Mouse (Mus musculus): ENCODE measurements around the gene Tom1l2. TPM values are rescaled to one million over a fixed set of nuclear protein-coding genes. Genes with fewer than 3 reads are reported as not detected.

The Tom1l2 gene
- polyA plus RNA-seq, 1 experiment from 2014 or later = 9.0 TPM

GRCm38 (mm10) chr11:60374481-60374880, 21.8 kb upstream of the Tom1l2 start:
- Histone ChIP-seq H3K27ac (replicated peaks; ENCODE audit: low read depth, low read length) (no peak overlapping the region), H3K4me3 (ENCODE audit: low read depth, low read length) (no peak overlapping the region), H3K9me3 (replicated peaks; ENCODE audit: control insufficient read depth, low read length) (no peaks in the 10 kb centered on the region), H3K27me3 (ENCODE audit: control insufficient read depth, insufficient read depth, low read length) (no peaks in the 10 kb centered on the region), H3K9ac (replicated peaks; ENCODE audit: low read length) (no peak overlapping the region), H3K36me3 (replicated peaks; ENCODE audit: control insufficient read depth, insufficient read depth, low read depth, low read length) (no peaks in the 10 kb centered on the region), H3K4me2 (ENCODE audit: low read depth, low read length) (no peak overlapping the region), H3K4me1 (ENCODE audit: control insufficient read depth, insufficient read depth, low read length) (no peaks in the 10 kb centered on the region)
- DNase-seq (ENCODE audit: low spot score) = no peak
- 80% methylated on average over 6 of the region's 6 CpGs for WGBS
- ATAC-seq (replicated peaks; ENCODE audit: insufficient number of reproducible peaks, low FRiP score, low TSS enrichment, low read depth) = no peak

GRCm38 (mm10) chr11:60370431-60370830, 17.7 kb upstream of the Tom1l2 start:
- H3K27me3 ChIP-seq (ENCODE audit: control insufficient read depth, insufficient read depth, low read length) = no peaks in the 10 kb centered on the region
- H3K27ac ChIP-seq (replicated peaks; ENCODE audit: low read depth, low read length) = no peak overlapping the region
- ATAC-seq (replicated peaks; ENCODE audit: insufficient number of reproducible peaks, low FRiP score, low TSS enrichment, low read depth) (no peak), DNase-seq (ENCODE audit: low spot score) (no peak)
- no peaks in the 10 kb centered on the region for H3K9me3 ChIP-seq (replicated peaks; ENCODE audit: control insufficient read depth, low read length)
- no peak overlapping the region for H3K4me2 ChIP-seq (ENCODE audit: low read depth, low read length)
- H3K9ac ChIP-seq (replicated peaks; ENCODE audit: low read length) = no peak overlapping the region
- H3K4me3 ChIP-seq (ENCODE audit: low read depth, low read length) = no peak overlapping the region
- no peaks in the 10 kb centered on the region for H3K36me3 ChIP-seq (replicated peaks; ENCODE audit: control insufficient read depth, insufficient read depth, low read depth, low read length)
- peaks cover 7% of the 10 kb centered on the region; the same call in 1 of the 2 replicates for H3K4me1 ChIP-seq (ENCODE audit: control insufficient read depth, insufficient read depth, low read length)
- 90% methylated on average over 13 of the region's 13 CpGs for WGBS

- H3K36me3 ChIP-seq (replicated peaks; ENCODE audit: control insufficient read depth, insufficient read depth, low read depth, low read length) = no peaks in the 10 kb centered on the region
- no peak overlapping the region for H3K27ac ChIP-seq (replicated peaks; ENCODE audit: low read depth, low read length)
- no peaks in the 10 kb centered on the region for H3K9me3 ChIP-seq (replicated peaks; ENCODE audit: control insufficient read depth, low read length)
- H3K9ac ChIP-seq (replicated peaks; ENCODE audit: low read length) = no peak overlapping the region
- peaks cover 7% of the 10 kb centered on the region; the same call in 1 of the 2 replicates for H3K4me1 ChIP-seq (ENCODE audit: control insufficient read depth, insufficient read depth, low read length)
- DNase-seq (ENCODE audit: low spot score) = no peak
- no peaks in the 10 kb centered on the region for H3K27me3 ChIP-seq (ENCODE audit: control insufficient read depth, insufficient read depth, low read length)
- no peak overlapping the region for H3K4me3 ChIP-seq (ENCODE audit: low read depth, low read length)
- no peak overlapping the region for H3K4me2 ChIP-seq (ENCODE audit: low read depth, low read length)
- ATAC-seq (replicated peaks; ENCODE audit: insufficient number of reproducible peaks, low FRiP score, low TSS enrichment, low read depth) = no peak
- WGBS = 64% methylated on average over 4 of the region's 4 CpGs
Observed at GRCm38 (mm10) chr11:60369448-60369847, 16.7 kb upstream of the Tom1l2 start.

DNA sequence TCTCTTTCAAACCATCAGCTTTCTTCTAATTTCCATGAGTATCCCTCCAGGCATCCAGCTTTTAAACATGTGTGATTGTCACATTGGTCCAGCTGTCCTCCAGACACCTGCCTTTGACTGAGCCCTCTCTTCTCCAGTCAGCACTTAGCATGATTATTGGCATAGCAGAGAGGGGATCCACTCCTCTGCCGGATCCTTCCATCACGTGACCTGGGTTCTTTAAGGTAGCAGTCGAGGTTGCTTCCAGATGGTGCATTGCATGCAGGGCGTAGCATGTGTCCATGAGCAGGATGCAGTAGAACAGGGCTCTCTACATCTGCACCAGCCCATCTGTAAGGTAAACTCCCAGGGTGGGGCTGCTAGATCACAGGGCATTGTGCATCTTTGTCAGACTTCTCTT, 16.2 kb upstream of the Tom1l2 start:
- Histone ChIP-seq H3K27ac (replicated peaks; ENCODE audit: low read depth, low read length) (no peak overlapping the region), H3K9ac (replicated peaks; ENCODE audit: low read length) (no peak overlapping the region), H3K4me2 (ENCODE audit: low read depth, low read length) (no peak overlapping the region), H3K27me3 (ENCODE audit: control insufficient read depth, insufficient read depth, low read length) (no peaks in the 10 kb centered on the region), H3K9me3 (replicated peaks; ENCODE audit: control insufficient read depth, low read length) (no peaks in the 10 kb centered on the region), H3K36me3 (replicated peaks; ENCODE audit: control insufficient read depth, insufficient read depth, low read depth, low read length) (no peaks in the 10 kb centered on the region), H3K4me3 (ENCODE audit: low read depth, low read length) (no peak overlapping the region), H3K4me1 (ENCODE audit: control insufficient read depth, insufficient read depth, low read length) (peaks cover 7% of the 10 kb centered on the region; the same call in 1 of the 2 replicates)
- WGBS = 66% methylated on average over 4 of the region's 4 CpGs
- ATAC-seq (replicated peaks; ENCODE audit: insufficient number of reproducible peaks, low FRiP score, low TSS enrichment, low read depth) = no peak
- no peak for DNase-seq (ENCODE audit: low spot score)

- peak overlapping the region; percentile 1; the same call in 1 of the 2 replicates for H3K9ac ChIP-seq (replicated peaks; ENCODE audit: low read length)
- no peaks in the 10 kb centered on the region for H3K9me3 ChIP-seq (replicated peaks; ENCODE audit: control insufficient read depth, low read length)
- no peak overlapping the region for H3K4me3 ChIP-seq (ENCODE audit: low read depth, low read length)
- no peak overlapping the region for H3K4me2 ChIP-seq (ENCODE audit: low read depth, low read length)
- no peak overlapping the region for H3K27ac ChIP-seq (replicated peaks; ENCODE audit: low read depth, low read length)
- WGBS = 82% methylated on average over 3 of the region's 3 CpGs
- no peaks in the 10 kb centered on the region for H3K36me3 ChIP-seq (replicated peaks; ENCODE audit: control insufficient read depth, insufficient read depth, low read depth, low read length)
- peaks cover 7% of the 10 kb centered on the region; the same call in 1 of the 2 replicates for H3K4me1 ChIP-seq (ENCODE audit: control insufficient read depth, insufficient read depth, low read length)
- H3K27me3 ChIP-seq (ENCODE audit: control insufficient read depth, insufficient read depth, low read length) = no peaks in the 10 kb centered on the region
- ATAC-seq (replicated peaks; ENCODE audit: insufficient number of reproducible peaks, low FRiP score, low TSS enrichment, low read depth) (no peak), DNase-seq (ENCODE audit: low spot score) (no peak)
Observed at GRCm38 (mm10) chr11:60367256-60367655, 14.6 kb upstream of the Tom1l2 start.

DNA sequence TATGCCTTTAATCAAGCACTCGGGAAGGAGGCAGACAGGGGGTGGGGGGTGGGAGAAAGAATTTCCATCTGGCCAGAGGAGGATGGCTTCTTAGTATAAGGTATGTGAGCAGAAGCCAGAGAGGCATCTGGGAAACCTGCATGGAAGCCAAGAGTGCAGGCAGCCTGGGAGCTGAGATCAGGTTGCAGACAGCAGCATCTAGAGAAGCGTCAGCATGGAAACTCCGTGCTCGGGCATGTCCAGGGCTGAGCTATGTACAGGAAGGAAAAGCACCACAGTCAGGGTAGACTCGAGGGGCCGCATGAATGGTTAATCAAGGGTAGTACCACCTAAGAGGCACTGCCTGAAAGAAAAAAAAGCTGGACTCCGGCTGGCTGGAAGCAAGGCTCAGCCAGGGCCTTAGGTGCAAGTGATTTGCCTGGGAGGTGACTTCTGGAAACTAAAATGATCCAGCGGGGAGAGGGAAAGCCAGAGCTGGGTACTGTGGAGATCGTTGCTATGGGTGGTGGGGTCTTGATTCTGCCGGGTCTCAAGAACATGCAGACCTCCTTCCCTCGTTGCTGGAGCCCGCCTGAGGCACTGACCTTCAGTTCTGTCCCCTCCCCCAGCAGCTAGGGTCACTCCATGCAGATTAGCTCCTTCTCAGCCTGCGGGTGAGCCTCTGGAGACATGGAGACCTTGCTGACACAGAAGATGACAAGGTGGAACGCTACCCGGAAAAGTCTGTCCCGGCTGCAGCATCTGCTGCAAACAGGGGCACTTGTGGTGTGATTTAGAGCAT, 13.7 kb upstream of the Tom1l2 start:
- Histone ChIP-seq H3K9ac (replicated peaks; ENCODE audit: low read length) (peak overlapping the region; percentile 1; the same call in 1 of the 2 replicates), H3K9me3 (replicated peaks; ENCODE audit: control insufficient read depth, low read length) (no peaks in the 10 kb centered on the region), H3K4me3 (ENCODE audit: low read depth, low read length) (no peak overlapping the region), H3K36me3 (replicated peaks; ENCODE audit: control insufficient read depth, insufficient read depth, low read depth, low read length) (no peaks in the 10 kb centered on the region), H3K27me3 (ENCODE audit: control insufficient read depth, insufficient read depth, low read length) (no peaks in the 10 kb centered on the region), H3K27ac (replicated peaks; ENCODE audit: low read depth, low read length) (peak overlapping the region; percentile 78), H3K4me2 (ENCODE audit: low read depth, low read length) (peak overlapping the region; percentile 13; the same call in 1 of the 2 replicates), H3K4me1 (ENCODE audit: control insufficient read depth, insufficient read depth, low read length) (peaks cover 7% of the 10 kb centered on the region; the same call in 1 of the 2 replicates)
- WGBS = 17% methylated on average over 16 of the region's 16 CpGs
- DNase-seq (ENCODE audit: low spot score) (peak; percentile 69), ATAC-seq (replicated peaks; ENCODE audit: insufficient number of reproducible peaks, low FRiP score, low TSS enrichment, low read depth) (peak; percentile 68)

DNA sequence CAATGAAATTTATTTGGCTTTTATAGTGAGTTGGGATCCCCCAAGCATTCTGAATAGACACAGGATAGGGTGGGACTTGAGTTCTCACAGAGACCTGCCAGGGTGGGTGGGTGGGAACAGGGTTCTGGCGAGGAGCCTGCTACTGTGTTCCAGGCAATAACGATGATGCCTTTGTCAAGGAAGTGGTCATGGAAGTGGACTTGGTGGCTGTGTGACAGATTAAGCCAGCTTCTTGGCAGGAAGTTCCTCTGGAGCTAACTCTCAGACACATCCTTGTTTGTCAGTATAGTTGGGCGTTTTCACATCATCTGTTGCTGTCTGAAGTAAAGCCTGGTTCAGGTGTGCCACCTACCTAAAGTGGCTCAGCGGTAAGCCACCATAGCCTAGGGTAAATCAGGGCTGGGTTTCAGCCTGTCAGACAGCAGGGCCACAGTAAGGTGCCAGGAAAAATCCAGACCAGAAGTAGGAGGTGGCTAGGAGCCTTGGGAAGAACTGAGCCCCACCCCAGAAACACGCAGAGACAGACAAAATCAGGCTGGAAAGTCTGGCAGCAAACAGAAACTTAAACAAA, 8.0 kb upstream of the Tom1l2 start:
- ATAC-seq (replicated peaks; ENCODE audit: insufficient number of reproducible peaks, low FRiP score, low TSS enrichment, low read depth) (no peak), DNase-seq (ENCODE audit: low spot score) (no peak)
- Histone ChIP-seq H3K4me1 (ENCODE audit: control insufficient read depth, insufficient read depth, low read length) (no peaks in the 10 kb centered on the region), H3K9ac (replicated peaks; ENCODE audit: low read length) (no peak overlapping the region), H3K27me3 (ENCODE audit: control insufficient read depth, insufficient read depth, low read length) (no peaks in the 10 kb centered on the region), H3K4me3 (ENCODE audit: low read depth, low read length) (no peak overlapping the region), H3K36me3 (replicated peaks; ENCODE audit: control insufficient read depth, insufficient read depth, low read depth, low read length) (no peaks in the 10 kb centered on the region), H3K27ac (replicated peaks; ENCODE audit: low read depth, low read length) (no peak overlapping the region), H3K4me2 (ENCODE audit: low read depth, low read length) (no peak overlapping the region), H3K9me3 (replicated peaks; ENCODE audit: control insufficient read depth, low read length) (no peaks in the 10 kb centered on the region)
- WGBS = 83% methylated on average over 5 of the region's 5 CpGs

DNA sequence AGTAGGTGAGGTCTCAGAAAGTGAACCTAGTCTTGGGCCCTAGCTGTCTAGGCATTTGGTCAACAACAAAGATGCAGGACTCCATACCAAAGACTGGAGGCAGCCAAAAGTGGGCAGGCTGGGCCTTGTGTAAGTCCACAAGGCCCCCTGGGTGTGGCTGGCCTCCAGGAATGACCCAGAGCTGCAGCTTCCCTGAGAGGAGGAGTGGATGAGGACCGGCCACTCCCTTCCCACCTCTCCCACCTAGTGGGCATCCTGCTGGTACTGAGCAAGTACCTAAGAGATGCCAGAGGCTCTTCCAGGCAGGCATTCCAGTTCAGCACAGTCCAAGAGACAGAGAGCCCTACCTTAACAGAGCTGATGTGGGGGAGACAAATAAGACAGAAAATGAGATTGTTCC, 7.2 kb upstream of the Tom1l2 start:
- Histone ChIP-seq H3K36me3 (replicated peaks; ENCODE audit: control insufficient read depth, insufficient read depth, low read depth, low read length) (no peaks in the 10 kb centered on the region), H3K9ac (replicated peaks; ENCODE audit: low read length) (no peak overlapping the region), H3K4me1 (ENCODE audit: control insufficient read depth, insufficient read depth, low read length) (no peaks in the 10 kb centered on the region), H3K9me3 (replicated peaks; ENCODE audit: control insufficient read depth, low read length) (no peaks in the 10 kb centered on the region), H3K4me3 (ENCODE audit: low read depth, low read length) (no peak overlapping the region), H3K27me3 (ENCODE audit: control insufficient read depth, insufficient read depth, low read length) (no peaks in the 10 kb centered on the region), H3K27ac (replicated peaks; ENCODE audit: low read depth, low read length) (no peak overlapping the region), H3K4me2 (ENCODE audit: low read depth, low read length) (no peak overlapping the region)
- DNase-seq (ENCODE audit: low spot score) (no peak), ATAC-seq (replicated peaks; ENCODE audit: insufficient number of reproducible peaks, low FRiP score, low TSS enrichment, low read depth) (no peak)
- WGBS = 69% methylated on average over 1 of the region's 1 CpGs
